Mouse (Mus musculus) forebrain, embryonic 11.5 days (tissue): Measurements from ENCODE around the gene Tfdp2. TPM values are rescaled to one million over a fixed set of nuclear protein-coding genes. Genes with fewer than 3 reads are reported as not detected.

Experiments
- ATAC-seq: fragments of 200-750 bp; cut with Nextera tagmentation; replicated peaks from 2 replicates; pipeline ENCODE4 v1.8.0; 2017; ENCODE audit warnings: moderate TSS enrichment; ENCODE audit not compliant: low FRiP score
- DNase-seq: peaks from one replicate; pipeline ENCODE4 v3.0.0-alpha.2; 2017; ENCODE audit warnings: low spot score
- H3K27ac ChIP-seq: fragments of 300-500 bp; sonication (generic); 2 replicates; pipeline ENCODE4 v1.5.1; 2014; ENCODE audit warnings: low read depth, low read length
- H3K27me3 ChIP-seq: fragments of 300-500 bp; sonication (generic); 2 replicates; pipeline ENCODE4 v1.6.1; 2014; ENCODE audit warnings: mild to moderate bottlenecking, low read length, mixed read lengths; ENCODE audit not compliant: control insufficient read depth, insufficient read depth
- H3K36me3 ChIP-seq: fragments of 300-500 bp; sonication (generic); 2 replicates; pipeline ENCODE4 v1.6.1; 2014; ENCODE audit warnings: mild to moderate bottlenecking, low read length, moderate library complexity, mixed read lengths; ENCODE audit not compliant: control insufficient read depth, insufficient read depth
- H3K4me1 ChIP-seq: fragments of 300-500 bp; sonication (generic); replicated peaks from 2 replicates; pipeline ENCODE4 v1.6.1; 2014; ENCODE audit warnings: low read length, mixed read lengths; ENCODE audit not compliant: control insufficient read depth, insufficient read depth
- H3K4me2 ChIP-seq: fragments of 300-500 bp; sonication (generic); 2 replicates; pipeline ENCODE4 v1.6.1; 2014; ENCODE audit warnings: low read depth, mild to moderate bottlenecking, low read length, moderate library complexity, mixed read lengths; ENCODE audit not compliant: severe bottlenecking
- H3K4me3 ChIP-seq: fragments of 300-500 bp; sonication (generic); 2 replicates; pipeline ENCODE4 v1.5.1; 2014; ENCODE audit warnings: low read depth, low read length
- H3K9ac ChIP-seq: fragments of 300-500 bp; sonication (generic); 2 replicates; pipeline ENCODE4 v1.6.1; 2014; ENCODE audit warnings: low read length
- H3K9me3 ChIP-seq: fragments of 300-500 bp; sonication (generic); 2 replicates; pipeline ENCODE4 v1.6.1; 2016; ENCODE audit warnings: low read length, mixed read lengths; ENCODE audit not compliant: control insufficient read depth
- WGBS: fragments of 180-500 bp; shearing (Covaris S2); extraction: QIAGEN DNeasy Blood & Tissue Kit; methylation state at CpG from one replicate; pipeline ENCODE4 v1.1.7; 2014; 5-methylcytosine and 5-hydroxymethylcytosine counted together
- polyA plus RNA-seq: library from polyadenylated mRNA; unstranded; fragments of >200 nt; fragmentation: Nextera tagmentation; extraction: Ambion mirVana; gene quantifications from 2 replicates; pipeline ENCODE4 v1.2.1, GENCODE M21; 2014

Tfdp2 gene
- polyA plus RNA-seq, 1 experiment from 2014 or later = 81.4 TPM

GRCm38 (mm10) chr9:96170600-96170999 is 25.5 kb upstream of the Tfdp2 start:
- WGBS = 65% methylated on average over 3 of the region's 3 CpGs
- Histone ChIP-seq H3K27ac (no peak overlapping the region), H3K9ac (no peak overlapping the region), H3K4me1 (no peaks in the 10 kb centered on the region), H3K4me2 (no peak overlapping the region), H3K4me3 (no peak overlapping the region), H3K9me3 (no peaks in the 10 kb centered on the region), H3K36me3 (no peaks in the 10 kb centered on the region), H3K27me3 (no peaks in the 10 kb centered on the region)
- DNase-seq (no peak), ATAC-seq (no peak)

GRCm38 (mm10) chr9:96184909-96185308 is 11.2 kb upstream of the Tfdp2 start:
- Histone ChIP-seq H3K36me3 (no peaks in the 10 kb centered on the region), H3K27me3 (no peaks in the 10 kb centered on the region), H3K27ac (no peak overlapping the region), H3K4me3 (no peak overlapping the region), H3K4me1 (no peaks in the 10 kb centered on the region), H3K9me3 (no peaks in the 10 kb centered on the region), H3K9ac (no peak overlapping the region), H3K4me2 (no peak overlapping the region)
- WGBS = 89% methylated on average over 4 of the region's 4 CpGs
- no peak for DNase-seq
- ATAC-seq = no peak

- 79% methylated on average over 7 of the region's 7 CpGs for WGBS
Observed at GRCm38 (mm10) chr9:96186701-96187100, 9.4 kb upstream of the Tfdp2 start.

GRCm38 (mm10) chr9:96196636-96197181 is 634 bp downstream of the Tfdp2 start:
- WGBS = under 1% methylated on average over 20 of the region's 20 CpGs
- peak overlapping the region; percentile 97 for H3K4me2 ChIP-seq
- peak overlapping the region; percentile 37 for H3K27ac ChIP-seq
- ATAC-seq (no peak), DNase-seq (peak; percentile 75)
- peak overlapping the region; percentile 79 for H3K4me3 ChIP-seq
- no peaks in the 10 kb centered on the region for H3K27me3 ChIP-seq
- H3K9me3 ChIP-seq = no peaks in the 10 kb centered on the region
- peaks cover 2% of the 10 kb centered on the region; the same call in 1 of the 2 replicates for H3K4me1 ChIP-seq
- H3K9ac ChIP-seq = peak overlapping the region; percentile 84
- H3K36me3 ChIP-seq = no peaks in the 10 kb centered on the region

More at GRCm38 (mm10) chr9:96186701-96187100, 9.4 kb upstream of the Tfdp2 start:
- H3K4me1 ChIP-seq = no peaks in the 10 kb centered on the region
- H3K27ac ChIP-seq = no peak overlapping the region
- no peak overlapping the region for H3K4me3 ChIP-seq
- no peak overlapping the region for H3K4me2 ChIP-seq
- H3K9me3 ChIP-seq = no peaks in the 10 kb centered on the region
- DNase-seq (no peak), ATAC-seq (no peak)
- no peak overlapping the region for H3K9ac ChIP-seq
- H3K36me3 ChIP-seq = no peaks in the 10 kb centered on the region
- no peaks in the 10 kb centered on the region for H3K27me3 ChIP-seq

- no peak overlapping the region; the same call in 1 of the 2 replicates for H3K9ac ChIP-seq
- no peak overlapping the region; the same call in 1 of the 2 replicates for H3K4me3 ChIP-seq
- no peaks in the 10 kb centered on the region for H3K27me3 ChIP-seq
- H3K27ac ChIP-seq = no peak overlapping the region
- H3K4me2 ChIP-seq = peak overlapping the region; percentile 97; the same call in 1 of the 2 replicates
- H3K9me3 ChIP-seq = no peaks in the 10 kb centered on the region
- 75% methylated on average over 9 of the region's 9 CpGs for WGBS
- H3K4me1 ChIP-seq = peaks cover 2% of the 10 kb centered on the region; the same call in 1 of the 2 replicates
- DNase-seq = no peak
- no peaks in the 10 kb centered on the region for H3K36me3 ChIP-seq
- no peak for ATAC-seq
Observed at GRCm38 (mm10) chr9:96197806-96198205, 1.7 kb downstream of the Tfdp2 start.

GRCm38 (mm10) chr9:96203663-96204062 is 7.6 kb downstream of the Tfdp2 start:
- Histone ChIP-seq H3K9me3 (no peaks in the 10 kb centered on the region), H3K27me3 (no peaks in the 10 kb centered on the region), H3K4me3 (no peak overlapping the region), H3K4me1 (no peaks in the 10 kb centered on the region), H3K36me3 (no peaks in the 10 kb centered on the region), H3K4me2 (no peak overlapping the region), H3K27ac (no peak overlapping the region), H3K9ac (no peak overlapping the region)
- DNase-seq (no peak), ATAC-seq (no peak)
- WGBS = 94% methylated on average over 3 of the region's 3 CpGs

- H3K36me3 ChIP-seq = no peaks in the 10 kb centered on the region
- no peak overlapping the region for H3K27ac ChIP-seq
- H3K9me3 ChIP-seq = no peaks in the 10 kb centered on the region
- H3K27me3 ChIP-seq = no peaks in the 10 kb centered on the region
- H3K9ac ChIP-seq = no peak overlapping the region
- no peak overlapping the region for H3K4me2 ChIP-seq
- no peaks in the 10 kb centered on the region for H3K4me1 ChIP-seq
- H3K4me3 ChIP-seq = no peak overlapping the region
- 92% methylated on average over 3 of the region's 3 CpGs for WGBS
- ATAC-seq (no peak), DNase-seq (no peak)
Observed at GRCm38 (mm10) chr9:96207428-96207827, 11.4 kb downstream of the Tfdp2 start.

- Histone ChIP-seq H3K4me1 (no peaks in the 10 kb centered on the region), H3K4me3 (no peak overlapping the region), H3K9me3 (no peaks in the 10 kb centered on the region), H3K27me3 (no peaks in the 10 kb centered on the region), H3K36me3 (no peaks in the 10 kb centered on the region), H3K27ac (no peak overlapping the region), H3K9ac (no peak overlapping the region), H3K4me2 (no peak overlapping the region)
- DNase-seq = no peak
- WGBS = 97% methylated on average over 3 of the region's 3 CpGs
- no peak for ATAC-seq
Observed at GRCm38 (mm10) chr9:96213036-96213645, 17.1 kb downstream of the Tfdp2 start.

GRCm38 (mm10) chr9:96214171-96214570 is 18.1 kb downstream of the Tfdp2 start:
- Histone ChIP-seq H3K4me2 (no peak overlapping the region), H3K9me3 (no peaks in the 10 kb centered on the region), H3K36me3 (no peaks in the 10 kb centered on the region), H3K27me3 (no peaks in the 10 kb centered on the region), H3K4me3 (no peak overlapping the region), H3K27ac (no peak overlapping the region), H3K4me1 (no peaks in the 10 kb centered on the region), H3K9ac (no peak overlapping the region)
- DNase-seq = no peak
- 93% methylated on average over 2 of the region's 2 CpGs for WGBS
- no peak for ATAC-seq
